Mouse (Mus musculus) embryonic facial prominence, embryonic 14.5 days (tissue): ENCODE data around the gene Kif1a. TPM values are rescaled to one million over a fixed set of nuclear protein-coding genes. Genes with fewer than 3 reads are reported as not detected.

ENCODE experiments used
- ATAC-seq: fragments of 200-750 bp; cut with Nextera tagmentation; 2 replicates; pipeline ENCODE4 v1.8.0; 2017; ENCODE audit warnings: low read depth, moderate number of reproducible peaks, moderate TSS enrichment
- DNase-seq: peaks from one replicate; pipeline ENCODE4 v3.0.0-alpha.2; 2015; ENCODE audit warnings: low spot score
- H3K27ac ChIP-seq: fragments of 300-500 bp; sonication (generic); replicated peaks from 2 replicates; pipeline ENCODE4 v1.5.1; 2014; ENCODE audit warnings: low read depth, mild to moderate bottlenecking, low read length, moderate library complexity
- H3K27me3 ChIP-seq: fragments of 300-500 bp; sonication (generic); replicated peaks from 2 replicates; pipeline ENCODE4 v1.6.1; 2014; ENCODE audit warnings: low read length; ENCODE audit not compliant: control insufficient read depth, insufficient read depth
- H3K36me3 ChIP-seq: fragments of 300-500 bp; sonication (generic); 2 replicates; pipeline ENCODE4 v1.6.1; 2014; ENCODE audit warnings: low read length, mixed read lengths; ENCODE audit not compliant: control insufficient read depth, insufficient read depth
- H3K4me1 ChIP-seq: fragments of 300-500 bp; sonication (generic); 2 replicates; pipeline ENCODE4 v1.6.1; 2014; ENCODE audit warnings: antibody characterized with exemption, low read length; ENCODE audit not compliant: control insufficient read depth, insufficient read depth
- H3K4me2 ChIP-seq: fragments of 300-500 bp; sonication (generic); 2 replicates; pipeline ENCODE4 v1.6.1; 2014; ENCODE audit warnings: low read depth, mild to moderate bottlenecking, low read length, moderate library complexity, mixed read lengths
- H3K4me3 ChIP-seq: fragments of 300-500 bp; sonication (generic); 2 replicates; pipeline ENCODE4 v1.5.1; 2014; ENCODE audit warnings: low read depth, mild to moderate bottlenecking, low read length
- H3K9ac ChIP-seq: fragments of 300-500 bp; sonication (generic); 2 replicates; pipeline ENCODE4 v1.6.1; 2014; ENCODE audit warnings: low read depth, mild to moderate bottlenecking, low read length, moderate library complexity, mixed read lengths
- H3K9me3 ChIP-seq: fragments of 300-500 bp; sonication (generic); 2 replicates; pipeline ENCODE4 v1.6.1; 2016; ENCODE audit warnings: low read length; ENCODE audit not compliant: control insufficient read depth
- WGBS: fragments of 180-500 bp; shearing (Covaris S2); extraction: QIAGEN DNeasy Blood & Tissue Kit; methylation state at CpG from one replicate; pipeline ENCODE4 v1.1.7; 2014; 5-methylcytosine and 5-hydroxymethylcytosine counted together
- polyA plus RNA-seq: library from polyadenylated mRNA; unstranded; fragments of >200 nt; fragmentation: Nextera tagmentation; extraction: Ambion mirVana; gene quantifications from 2 replicates; pipeline ENCODE4 v1.2.1, GENCODE M21; 2014

Kif1a gene
- 30.7 and 32.4 TPM in 2 replicates for polyA plus RNA-seq

- 0% methylated on average over 29 of the region's 39 CpGs for WGBS
- peaks cover 39% of the 10 kb centered on the region for H3K27me3 ChIP-seq
These were observed at the start of gene Kif1a for GRCm38 (mm10) chr1:93101571-93102061. Kif1a (minus strand) TSS chr1:93101951.

GRCm38 (mm10) chr1:93150907-93151661 lies 49.3 kb upstream of the Kif1a start:
- H3K4me1 ChIP-seq, result no peaks in the 10 kb centered on the region
- no peaks in the 10 kb centered on the region for H3K27me3 ChIP-seq
- H3K9ac ChIP-seq, result no peak overlapping the region
- no peak for ATAC-seq
- DNase-seq, result no peak
- 65% methylated on average over 2 of the region's 2 CpGs for WGBS
- H3K4me3 ChIP-seq, result no peak overlapping the region
- no peak overlapping the region for H3K27ac ChIP-seq
- H3K9me3 ChIP-seq, result no peaks in the 10 kb centered on the region
- no peak overlapping the region for H3K4me2 ChIP-seq
- no peaks in the 10 kb centered on the region for H3K36me3 ChIP-seq

More at GRCm38 (mm10) chr1:93101571-93102061, at the start of gene Kif1a:
- peaks cover 10% of the 10 kb centered on the region for H3K4me1 ChIP-seq
- no peaks in the 10 kb centered on the region for H3K36me3 ChIP-seq
- no peaks in the 10 kb centered on the region for H3K9me3 ChIP-seq
- H3K4me2 ChIP-seq, result peak within 1 kb of the TSS; percentile 82
- H3K9ac ChIP-seq, result peak within 1 kb of the TSS; percentile 62
- H3K27ac ChIP-seq, result no peak within 1 kb of the TSS; the same call in 1 of the 2 replicates
- ATAC-seq, result peak; percentile 89
- DNase-seq, result peak; percentile 78
- H3K4me3 ChIP-seq, result peak within 1 kb of the TSS; percentile 48

- H3K27me3 ChIP-seq, result no peaks in the 10 kb centered on the region
- DNase-seq, result no peak
- H3K4me1 ChIP-seq, result no peaks in the 10 kb centered on the region
- no peak overlapping the region for H3K4me2 ChIP-seq
- H3K9ac ChIP-seq, result no peak overlapping the region
- ATAC-seq, result no peak
- H3K36me3 ChIP-seq, result no peaks in the 10 kb centered on the region
- no peaks in the 10 kb centered on the region for H3K9me3 ChIP-seq
- H3K4me3 ChIP-seq, result no peak overlapping the region
- no peak overlapping the region for H3K27ac ChIP-seq
- WGBS, result 77% methylated on average over 9 of the region's 9 CpGs
These were observed 42.4 kb upstream of the Kif1a start for GRCm38 (mm10) chr1:93144176-93144575.

- H3K27me3 ChIP-seq, result no peaks in the 10 kb centered on the region
- WGBS, result 83% methylated on average over 1 of the region's 1 CpGs
- H3K4me1 ChIP-seq, result no peaks in the 10 kb centered on the region
- ATAC-seq (no peak), DNase-seq (no peak)
- no peaks in the 10 kb centered on the region for H3K36me3 ChIP-seq
- no peak overlapping the region for H3K4me3 ChIP-seq
- no peak overlapping the region for H3K9ac ChIP-seq
- H3K9me3 ChIP-seq, result no peaks in the 10 kb centered on the region
- H3K27ac ChIP-seq, result no peak overlapping the region
- H3K4me2 ChIP-seq, result no peak overlapping the region
These were observed 41.1 kb upstream of the Kif1a start for GRCm38 (mm10) chr1:93142871-93143270.

GRCm38 (mm10) chr1:93139713-93140112 lies 38.0 kb upstream of the Kif1a start:
- Histone ChIP-seq H3K36me3 (no peaks in the 10 kb centered on the region), H3K9me3 (no peaks in the 10 kb centered on the region), H3K27me3 (no peaks in the 10 kb centered on the region), H3K4me3 (no peak overlapping the region), H3K4me2 (no peak overlapping the region), H3K4me1 (no peaks in the 10 kb centered on the region), H3K9ac (no peak overlapping the region), H3K27ac (no peak overlapping the region)
- no peak for DNase-seq
- no peak for ATAC-seq
- WGBS, result 79% methylated on average over 7 of the region's 7 CpGs

GRCm38 (mm10) chr1:93138534-93138933 lies 36.8 kb upstream of the Kif1a start:
- DNase-seq (no peak), ATAC-seq (no peak)
- 82% methylated on average over 5 of the region's 6 CpGs for WGBS
- Histone ChIP-seq H3K27ac (no peak overlapping the region), H3K27me3 (no peaks in the 10 kb centered on the region), H3K4me1 (no peaks in the 10 kb centered on the region), H3K36me3 (no peaks in the 10 kb centered on the region), H3K9me3 (no peaks in the 10 kb centered on the region), H3K9ac (no peak overlapping the region), H3K4me3 (no peak overlapping the region), H3K4me2 (no peak overlapping the region)

- WGBS, result 81% methylated on average over 12 of the region's 12 CpGs
- H3K27me3 ChIP-seq, result no peaks in the 10 kb centered on the region
- no peaks in the 10 kb centered on the region for H3K36me3 ChIP-seq
- H3K27ac ChIP-seq, result no peak within 1 kb of the TSS
- no peaks in the 10 kb centered on the region for H3K4me1 ChIP-seq
- DNase-seq (no peak), ATAC-seq (no peak)
- H3K9ac ChIP-seq, result no peak within 1 kb of the TSS
- H3K4me2 ChIP-seq, result no peak within 1 kb of the TSS
- H3K4me3 ChIP-seq, result no peak within 1 kb of the TSS
- H3K9me3 ChIP-seq, result no peaks in the 10 kb centered on the region
These were observed 33.3 kb upstream of the Kif1a start, which contains the start of gene Agxt for GRCm38 (mm10) chr1:93135036-93135526. Agxt (plus strand) TSS chr1:93135240.

- no peaks in the 10 kb centered on the region for H3K9me3 ChIP-seq
These were observed 30.9 kb upstream of the Kif1a start for GRCm38 (mm10) chr1:93132676-93133075.

More at GRCm38 (mm10) chr1:93132676-93133075, 30.9 kb upstream of the Kif1a start:
- ATAC-seq (no peak), DNase-seq (no peak)
- Histone ChIP-seq H3K36me3 (no peaks in the 10 kb centered on the region), H3K27me3 (no peaks in the 10 kb centered on the region), H3K4me2 (no peak overlapping the region), H3K4me1 (no peaks in the 10 kb centered on the region; the same call in 1 of the 2 replicates), H3K27ac (no peak overlapping the region), H3K4me3 (no peak overlapping the region), H3K9ac (no peak overlapping the region)
- WGBS, result 64% methylated on average over 8 of the region's 8 CpGs
